8 mouse cellular contexts compared by ENCODE assay signal in genomic region chr13:41249538-41250317, GRCm38 (mm10). TPM values are rescaled to one million over a fixed set of nuclear protein-coding genes. Genes with fewer than 3 reads are reported as not detected.
DNase-seq lines count a peak whose midpoint lies in the region; ATAC-seq and TF ChIP-seq lines count a peak whose summit lies in the region.

Smim13 (plus strand) TSS chr13:41249844.

- no peak for TF ChIP-seq CTCF in lung, adult 2 months (IDR thresholded peaks at IDR 0.05; ENCODE audit: insufficient read depth, low read length)

- no peaks in the 10 kb centered on the region for H3K36me3 ChIP-seq in ES-E14 (ENCODE audit: control insufficient read depth, insufficient read depth, low read length, poor library complexity, severe bottlenecking)
- no peaks in the 10 kb centered on the region for H3K36me3 ChIP-seq in forebrain, embryonic 15.5 days

- H3K9ac ChIP-seq in ES-E14 (ENCODE audit: insufficient read depth, low read depth, low read length, poor library complexity, severe bottlenecking): peak within 1 kb of the TSS; percentile 88
- peak within 1 kb of the TSS; percentile 84 for H3K9ac ChIP-seq in forebrain, embryonic 15.5 days (replicated peaks)

- H3K4me2 ChIP-seq in forebrain, embryonic 15.5 days (replicated peaks): peak within 1 kb of the TSS; percentile 76

- under 1% methylated on average over 76 of the region's 78 CpGs for WGBS in forebrain, embryonic 15.5 days
- WGBS in lung, adult 2 months: 1% methylated on average over 75 of the region's 78 CpGs

- H3K27me3 ChIP-seq in forebrain, embryonic 15.5 days: no peaks in the 10 kb centered on the region

- peak; percentile 99 for ATAC-seq in forebrain, embryonic 15.5 days (replicated peaks)
- peak; percentile 97 for ATAC-seq in neutrophil, adult 5-6 weeks (ENCODE audit: extremely low read depth, insufficient number of reproducible peaks, low FRiP score, poor library complexity, severe bottlenecking)

- peak within 1 kb of the TSS; percentile 87 to 92 for H3K4me3 ChIP-seq in ES-E14 (ENCODE audit: insufficient read depth in 1 of 2, low read depth in 1 of 2, low read length in 2 of 2, poor library complexity in 1 of 2, severe bottlenecking in 1 of 2)
- H3K4me3 ChIP-seq in forebrain, embryonic 15.5 days: peak within 1 kb of the TSS; percentile 87
- H3K4me3 ChIP-seq in lung, adult 2 months (replicated peaks; ENCODE audit: extremely low read depth, low read depth, low read length): peak within 1 kb of the TSS; percentile 95

- peak; percentile 95 for DNase-seq in ES-E14 (ENCODE audit: low read depth, low spot score)
- DNase-seq in cerebellum, adult 11-12 months: peak; percentile 94
- DNase-seq in heart, postnatal 25 days (ENCODE audit: low spot score): peak; percentile 90
- peak; percentile 94 to 97 for DNase-seq in layer of hippocampus, adult 18-20 months (ENCODE audit: low spot score in 2 of 2)
- DNase-seq in lung, adult 2 months: peak; percentile 87
- peak; percentile 94 to 96 for DNase-seq in thymus, adult 18-20 months

- TF ChIP-seq POLR2A in lung, adult 2 months (IDR thresholded peaks at IDR 0.05; ENCODE audit: borderline replicate concordance, extremely low read depth, low read depth, low read length): peak; percentile 61; the same call in 1 of the 2 replicates

- H3K27ac ChIP-seq in ES-E14 (ENCODE audit: insufficient read depth, low read depth, low read length, poor library complexity, severe bottlenecking): 0 out of 2 replicates have a peak within 1 kb of the TSS, but pooled peaks have one; percentile 29
- peak within 1 kb of the TSS; percentile 85 for H3K27ac ChIP-seq in forebrain, embryonic 15.5 days (replicated peaks)

- H3K9me3 ChIP-seq in ES-E14 (ENCODE audit: control insufficient read depth, insufficient read depth, low read depth, low read length): no peaks in the 10 kb centered on the region
- H3K9me3 ChIP-seq in forebrain, embryonic 15.5 days: no peaks in the 10 kb centered on the region

- peaks cover 2 to 3% of the 10 kb centered on the region in 2 experiments; a peak in 2 of 4 replicates for H3K4me1 ChIP-seq in ES-E14 (ENCODE audit: control insufficient read depth in 2 of 2, insufficient read depth in 2 of 2, low read length in 2 of 2, poor library complexity in 1 of 2)
- H3K4me1 ChIP-seq in forebrain, embryonic 15.5 days: 0 out of 2 replicates have a peak, but pooled peaks cover 14% of the 10 kb centered on the region
- peaks cover 3% of the 10 kb centered on the region; the same call in 1 of the 2 replicates for H3K4me1 ChIP-seq in lung, adult 2 months (ENCODE audit: control insufficient read depth, insufficient read depth, low read length)

- intact Hi-C loops in heart, postnatal 25 days (cut with DNase I): no loop called here

- in situ Hi-C loops in ES-E14 (cut with MboI; ENCODE audit: low sequenced_read_pairs in 2 of 2, unreplicated experiment in 2 of 2): loop anchor here in 1 of 2 experiments (25.0 kb wide), 2 partner anchors 162 to 412 kb away; partner anchors contain the start of gene Mak

TF ChIP-seq in ES-E14, 5 proteins besides CTCF, POLR2A, EP300 and RAD21:
- TF ChIP-seq HCFC1 (IDR thresholded peaks at IDR 0.05; ENCODE audit: borderline replicate concordance, insufficient read depth, low read length) (peak; percentile 99), ZC3H11A (IDR thresholded peaks at IDR 0.05; ENCODE audit: borderline replicate concordance, low read depth, low read length) (no peak), ZNF384 (IDR thresholded peaks at IDR 0.05; ENCODE audit: low read depth, low read length) (no peak), MAFK (IDR thresholded peaks at IDR 0.05; ENCODE audit: insufficient read depth, low read depth, low read length) (no peak)

RNA-seq across cellular contexts. Expression of gene Smim13, which starts in this region (rescaled TPM):
- total RNA-seq in ES-E14 (2012; rRNA removed): 5.5 and 7.4 TPM in 2 replicates
- polyA plus RNA-seq in forebrain, embryonic 15.5 days (2015; fragmentation: Nextera tagmentation; extraction: Ambion mirVana): 22.3 and 25.0 TPM in 2 replicates
- 10 to 100 TPM; 23.3 to 24.5 TPM for total RNA-seq in heart, postnatal 25 days (2021)
- 100 to 1,000 TPM; 140 to 147 TPM for total RNA-seq in layer of hippocampus, adult 18-20 months (2021)
- polyA plus RNA-seq in lung, adult 2 months (2012; rRNA removed): 5.7 and 6.5 TPM in 2 replicates
- total RNA-seq in neutrophil, adult 5-6 weeks (2017): 5.4 and 6.3 TPM in 2 replicates

Comparison
In these comparisons a context has a peak if more than half of its experiments do, and no peak if none do; other contexts are left out.
1. Peak in every context shown above with its lines: DNase-seq, ATAC-seq, H3K4me3 ChIP-seq and H3K27ac ChIP-seq.
2. RNA of gene Smim13 (total RNA-seq): 140 to 147 TPM in layer of hippocampus, adult 18-20 months; 23.3 to 24.5 TPM in heart, postnatal 25 days, 5.4 to 6.3 TPM in neutrophil, adult 5-6 weeks and 5.5 to 7.4 TPM in ES-E14; every median in the first group is over 4 times any median in the second.